Mouse (Mus musculus) forebrain, embryonic 15.5 days (tissue): ENCODE measurements around the gene Kctd18. TPM values are rescaled to one million over a fixed set of nuclear protein-coding genes. Genes with fewer than 3 reads are reported as not detected.

ENCODE experiments used
- ATAC-seq: fragments of 200-750 bp; cut with Nextera tagmentation; replicated peaks from 2 replicates; pipeline ENCODE4 v1.8.0; 2017; ENCODE audit warnings: mild to moderate bottlenecking, moderate TSS enrichment, moderate library complexity
- H3K27ac ChIP-seq: fragments of 300-500 bp; sonication (generic); replicated peaks from 2 replicates; pipeline ENCODE4 v1.5.1; 2015; ENCODE audit warnings: mild to moderate bottlenecking, inconsistent platforms
- H3K27me3 ChIP-seq: fragments of 300-500 bp; sonication (generic); 2 replicates; pipeline ENCODE4 v1.6.1; 2015; ENCODE audit warnings: inconsistent platforms
- H3K36me3 ChIP-seq: fragments of 300-500 bp; sonication (generic); 2 replicates; pipeline ENCODE4 v1.6.1; 2015; ENCODE audit warnings: mild to moderate bottlenecking, inconsistent platforms
- H3K4me1 ChIP-seq: fragments of 300-500 bp; sonication (generic); 2 replicates; pipeline ENCODE4 v1.6.1; 2015; ENCODE audit warnings: inconsistent platforms
- H3K4me2 ChIP-seq: fragments of 300-500 bp; sonication (generic); replicated peaks from 2 replicates; pipeline ENCODE4 v1.6.1; 2015; ENCODE audit warnings: mild to moderate bottlenecking, inconsistent platforms
- H3K4me3 ChIP-seq: fragments of 300-500 bp; sonication (generic); 2 replicates; pipeline ENCODE4 v1.5.1; 2015; ENCODE audit warnings: mild to moderate bottlenecking, inconsistent platforms
- H3K9ac ChIP-seq: fragments of 300-500 bp; sonication (generic); replicated peaks from 2 replicates; pipeline ENCODE4 v1.6.1; 2015; ENCODE audit warnings: mild to moderate bottlenecking, inconsistent platforms
- H3K9me3 ChIP-seq: fragments of 300-500 bp; sonication (generic); 2 replicates; pipeline ENCODE4 v1.6.1; 2016; ENCODE audit warnings: inconsistent platforms
- WGBS: fragments of 180-500 bp; shearing (Covaris S2); methylation state at CpG from one replicate; pipeline ENCODE4 v1.1.7; 2015; ENCODE audit warnings: mixed read lengths; 5-methylcytosine and 5-hydroxymethylcytosine counted together
- polyA plus RNA-seq: library from polyadenylated mRNA; unstranded; fragments of >200 nt; fragmentation: Nextera tagmentation; extraction: Ambion mirVana; gene quantifications from 2 replicates; pipeline ENCODE4 v1.2.1, GENCODE M21; 2015

Kctd18 gene
- polyA plus RNA-seq, 1 experiment from 2014 or later, result 30.0 TPM

GRCm38 (mm10) chr1:57971588-57971987 lies 47.2 kb downstream of the Kctd18 start:
- whole genome bisulfite sequencing, result 87% methylated on average over 2 of the region's 2 CpGs
- H3K4me3 ChIP-seq, result no peak overlapping the region
- no peak overlapping the region for H3K4me2 ChIP-seq
- H3K27me3 ChIP-seq, result no peaks in the 10 kb centered on the region
- H3K27ac ChIP-seq, result no peak overlapping the region
- no peak for ATAC-seq
- no peaks in the 10 kb centered on the region for H3K9me3 ChIP-seq
- H3K36me3 ChIP-seq, result no peaks in the 10 kb centered on the region
- H3K9ac ChIP-seq, result no peak overlapping the region
- H3K4me1 ChIP-seq, result peaks cover 24% of the 10 kb centered on the region

GRCm38 (mm10) chr1:57969327-57970271 lies 49.2 kb downstream of the Kctd18 start:
- H3K4me3 ChIP-seq, result peak overlapping the region; percentile 63
- peaks cover 24% of the 10 kb centered on the region for H3K4me1 ChIP-seq
- peak; percentile 97 for ATAC-seq
- peak overlapping the region; percentile 74 for H3K4me2 ChIP-seq
- H3K27me3 ChIP-seq, result no peaks in the 10 kb centered on the region
- H3K9me3 ChIP-seq, result no peaks in the 10 kb centered on the region
- peak overlapping the region; percentile 84 for H3K9ac ChIP-seq
- peak overlapping the region; percentile 75 for H3K27ac ChIP-seq
- H3K36me3 ChIP-seq, result peaks cover 8% of the 10 kb centered on the region; the same call in 1 of the 2 replicates
- under 1% methylated on average over 65 of the region's 65 CpGs for WGBS

GRCm38 (mm10) chr1:57955774-57956173 lies 63.0 kb downstream of the Kctd18 start:
- no peak for ATAC-seq
- 88% methylated on average over 1 of the region's 1 CpGs for WGBS

GRCm38 (mm10) chr1:57954376-57954765 lies 64.4 kb downstream of the Kctd18 start:
- WGBS, result 87% methylated on average over 5 of the region's 5 CpGs

More at GRCm38 (mm10) chr1:57955774-57956173, 63.0 kb downstream of the Kctd18 start:
- Histone ChIP-seq H3K4me3 (no peak overlapping the region), H3K9ac (no peak overlapping the region), H3K27me3 (no peaks in the 10 kb centered on the region), H3K4me2 (no peak overlapping the region), H3K27ac (no peak overlapping the region), H3K9me3 (no peaks in the 10 kb centered on the region), H3K4me1 (no peaks in the 10 kb centered on the region), H3K36me3 (peaks cover 16% of the 10 kb centered on the region)

GRCm38 (mm10) chr1:57953586-57954375 lies 65.0 kb downstream of the Kctd18 start:
- Histone ChIP-seq H3K27ac (no peak overlapping the region), H3K4me2 (no peak overlapping the region), H3K9me3 (no peaks in the 10 kb centered on the region), H3K4me1 (peaks cover 3% of the 10 kb centered on the region; the same call in 1 of the 2 replicates), H3K36me3 (peaks cover 14% of the 10 kb centered on the region), H3K27me3 (no peaks in the 10 kb centered on the region), H3K4me3 (no peak overlapping the region), H3K9ac (no peak overlapping the region)
- ATAC-seq, result no peak
- 89% methylated on average over 16 of the region's 16 CpGs for WGBS

More at GRCm38 (mm10) chr1:57954376-57954765, 64.4 kb downstream of the Kctd18 start:
- no peaks in the 10 kb centered on the region for H3K4me1 ChIP-seq
- no peak for ATAC-seq
- no peak overlapping the region for H3K4me2 ChIP-seq
- H3K9me3 ChIP-seq, result no peaks in the 10 kb centered on the region
- H3K9ac ChIP-seq, result no peak overlapping the region
- no peak overlapping the region for H3K27ac ChIP-seq
- H3K4me3 ChIP-seq, result no peak overlapping the region
- peaks cover 14% of the 10 kb centered on the region for H3K36me3 ChIP-seq
- H3K27me3 ChIP-seq, result no peaks in the 10 kb centered on the region

GRCm38 (mm10) chr1:57952509-57952908 lies 66.2 kb downstream of the Kctd18 start:
- WGBS, result 97% methylated on average over 4 of the region's 4 CpGs

GRCm38 (mm10) chr1:57949716-57950115 lies 69.0 kb downstream of the Kctd18 start:
- Histone ChIP-seq H3K27me3 (no peaks in the 10 kb centered on the region), H3K4me2 (no peak overlapping the region), H3K4me1 (peaks cover 6% of the 10 kb centered on the region; the same call in 1 of the 2 replicates), H3K9ac (no peak overlapping the region), H3K4me3 (no peak overlapping the region), H3K36me3 (peaks cover 4% of the 10 kb centered on the region; the same call in 1 of the 2 replicates), H3K27ac (no peak overlapping the region), H3K9me3 (no peaks in the 10 kb centered on the region)
- WGBS, result 50% methylated on average over 5 of the region's 5 CpGs
- ATAC-seq, result no peak

More at GRCm38 (mm10) chr1:57952509-57952908, 66.2 kb downstream of the Kctd18 start:
- no peak overlapping the region for H3K27ac ChIP-seq
- H3K9ac ChIP-seq, result no peak overlapping the region
- H3K9me3 ChIP-seq, result no peaks in the 10 kb centered on the region
- H3K36me3 ChIP-seq, result peaks cover 14% of the 10 kb centered on the region
- H3K4me3 ChIP-seq, result no peak overlapping the region
- H3K27me3 ChIP-seq, result no peaks in the 10 kb centered on the region
- peaks cover 4% of the 10 kb centered on the region; the same call in 1 of the 2 replicates for H3K4me1 ChIP-seq
- H3K4me2 ChIP-seq, result no peak overlapping the region
- no peak for ATAC-seq

GRCm38 (mm10) chr1:57949195-57949594 lies 69.6 kb downstream of the Kctd18 start:
- Histone ChIP-seq H3K4me3 (no peak overlapping the region), H3K4me1 (peaks cover 6% of the 10 kb centered on the region; the same call in 1 of the 2 replicates), H3K9ac (no peak overlapping the region), H3K9me3 (no peaks in the 10 kb centered on the region), H3K4me2 (no peak overlapping the region), H3K27me3 (no peaks in the 10 kb centered on the region), H3K36me3 (0 out of 2 replicates have a peak, but pooled peaks cover 2% of the 10 kb centered on the region), H3K27ac (no peak overlapping the region)
- 0 out of 2 replicates have a peak, but pooled peaks have one; percentile 43 for ATAC-seq
- WGBS, result 2% methylated on average over 1 of the region's 1 CpGs

- no peak overlapping the region for H3K9ac ChIP-seq
- H3K4me2 ChIP-seq, result no peak overlapping the region
- H3K36me3 ChIP-seq, result 0 out of 2 replicates have a peak, but pooled peaks cover 5% of the 10 kb centered on the region
- no peaks in the 10 kb centered on the region for H3K27me3 ChIP-seq
- H3K9me3 ChIP-seq, result no peaks in the 10 kb centered on the region
- no peak for ATAC-seq
- WGBS, result 23% methylated on average over 2 of the region's 2 CpGs
- H3K27ac ChIP-seq, result no peak overlapping the region
- peaks cover 6% of the 10 kb centered on the region; the same call in 1 of the 2 replicates for H3K4me1 ChIP-seq
- H3K4me3 ChIP-seq, result no peak overlapping the region
Measured at GRCm38 (mm10) chr1:57947552-57948347, 71.0 kb downstream of the Kctd18 start.

- no peak overlapping the region for H3K27ac ChIP-seq
- no peak overlapping the region for H3K4me3 ChIP-seq
- H3K4me1 ChIP-seq, result peaks cover 23% of the 10 kb centered on the region
- 53% methylated on average over 6 of the region's 6 CpGs for WGBS
- 0 out of 2 replicates have a peak, but pooled peaks cover 8% of the 10 kb centered on the region for H3K36me3 ChIP-seq
- ATAC-seq, result no peak
- H3K4me2 ChIP-seq, result no peak overlapping the region
- no peak overlapping the region for H3K9ac ChIP-seq
- peaks cover 5% of the 10 kb centered on the region; the same call in 1 of the 2 replicates for H3K27me3 ChIP-seq
- H3K9me3 ChIP-seq, result no peaks in the 10 kb centered on the region
Measured at GRCm38 (mm10) chr1:57942215-57942614, 76.5 kb downstream of the Kctd18 start.

GRCm38 (mm10) chr1:57941734-57942133 lies 77.0 kb downstream of the Kctd18 start:
- H3K27ac ChIP-seq, result no peak overlapping the region
- WGBS, result 35% methylated on average over 11 of the region's 11 CpGs
- H3K9ac ChIP-seq, result no peak overlapping the region
- H3K27me3 ChIP-seq, result peaks cover 5% of the 10 kb centered on the region; the same call in 1 of the 2 replicates
- H3K36me3 ChIP-seq, result 0 out of 2 replicates have a peak, but pooled peaks cover 8% of the 10 kb centered on the region
- no peak for ATAC-seq
- no peaks in the 10 kb centered on the region for H3K9me3 ChIP-seq
- H3K4me3 ChIP-seq, result no peak overlapping the region
- peaks cover 23% of the 10 kb centered on the region for H3K4me1 ChIP-seq
- H3K4me2 ChIP-seq, result no peak overlapping the region
